Mouse (Mus musculus) forebrain, embryonic 10.5 days (tissue): ENCODE measurements around the gene Znrf3. TPM values are rescaled to one million over a fixed set of nuclear protein-coding genes. Genes with fewer than 3 reads are reported as not detected.
A peak's percentile ranks its signal among the peaks of the same experiment; 100 is the strongest.

Experiments
- DNase-seq: peaks from one replicate; pipeline ENCODE4 v3.0.0-alpha.2; 2017; ENCODE audit warnings: low spot score; ENCODE audit errors: extremely low spot score
- H3K27ac ChIP-seq: fragments of 300-500 bp; sonication (generic); 2 replicates; pipeline ENCODE4 v1.5.1; 2016; ENCODE audit warnings: mild to moderate bottlenecking
- H3K27me3 ChIP-seq: fragments of 300-500 bp; sonication (generic); 2 replicates; pipeline ENCODE4 v1.6.1; 2016; ENCODE audit warnings: mild to moderate bottlenecking; ENCODE audit not compliant: poor library complexity, severe bottlenecking
- H3K36me3 ChIP-seq: fragments of 300-500 bp; sonication (generic); replicated peaks from 2 replicates; pipeline ENCODE4 v1.6.1; 2016; ENCODE audit warnings: mild to moderate bottlenecking, moderate library complexity
- H3K4me1 ChIP-seq: fragments of 300-500 bp; sonication (generic); 2 replicates; pipeline ENCODE4 v1.6.1; 2016
- H3K4me3 ChIP-seq: fragments of 300-500 bp; sonication (generic); 2 replicates; pipeline ENCODE4 v1.5.1; 2016; ENCODE audit warnings: mild to moderate bottlenecking, moderate library complexity
- H3K9me3 ChIP-seq: fragments of 300-500 bp; sonication (generic); 2 replicates; pipeline ENCODE4 v1.6.1; 2016; ENCODE audit warnings: mild to moderate bottlenecking, moderate library complexity
- WGBS: fragments of 180-500 bp; shearing (Covaris S2); methylation state at CpG from one replicate; pipeline ENCODE4 v1.1.7; 2016; 5-methylcytosine and 5-hydroxymethylcytosine counted together
- polyA plus RNA-seq: library from polyadenylated mRNA; unstranded; fragments of >200 nt; fragmentation: Nextera tagmentation; extraction: Ambion mirVana; gene quantifications from 2 replicates; pipeline ENCODE4 v1.2.1, GENCODE M21; 2016

Znrf3 gene
- polyA plus RNA-seq, 1 experiment from 2014 or later, result 11.9 TPM

DNA sequence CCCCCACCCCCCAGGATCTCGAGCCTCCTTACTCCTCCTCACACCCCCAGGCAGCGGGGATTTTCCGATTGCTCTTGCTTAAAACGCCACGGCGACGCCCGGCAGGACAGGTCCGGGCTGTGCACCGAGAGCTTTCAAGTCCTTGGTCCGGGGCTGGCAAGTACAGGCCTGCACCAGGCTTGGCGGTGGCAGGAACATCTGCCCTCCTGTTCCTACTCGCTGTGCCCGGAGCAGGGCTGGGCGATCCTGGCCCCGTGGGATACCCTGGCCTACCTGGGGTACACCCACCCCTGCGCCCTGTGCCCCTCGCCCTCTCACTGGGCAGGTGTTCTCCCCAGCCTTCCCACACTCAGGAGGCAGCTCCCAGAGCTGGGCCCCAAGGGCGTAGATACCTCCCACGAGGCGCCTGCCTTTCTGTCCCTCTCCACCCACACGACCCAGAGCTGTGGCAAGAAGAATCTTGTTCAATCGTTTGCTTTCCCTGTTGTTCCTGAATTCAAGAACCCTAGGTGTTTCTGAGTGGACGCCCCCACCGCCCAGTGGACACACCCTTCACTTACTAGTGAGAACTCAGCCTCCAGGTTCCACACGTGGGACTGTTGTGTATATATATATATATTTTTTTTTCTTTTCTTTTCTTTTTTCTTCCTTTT is 181.4 kb downstream of the Znrf3 start:
- DNase-seq, result no peak
- no peak overlapping the region for H3K27ac ChIP-seq
- H3K9me3 ChIP-seq, result no peaks in the 10 kb centered on the region
- H3K27me3 ChIP-seq, result peaks cover 32% of the 10 kb centered on the region
- H3K4me3 ChIP-seq, result no peak overlapping the region
- 54% methylated on average over 26 of the region's 26 CpGs for WGBS
- H3K36me3 ChIP-seq, result no peaks in the 10 kb centered on the region
- peaks cover 26% of the 10 kb centered on the region for H3K4me1 ChIP-seq

DNA sequence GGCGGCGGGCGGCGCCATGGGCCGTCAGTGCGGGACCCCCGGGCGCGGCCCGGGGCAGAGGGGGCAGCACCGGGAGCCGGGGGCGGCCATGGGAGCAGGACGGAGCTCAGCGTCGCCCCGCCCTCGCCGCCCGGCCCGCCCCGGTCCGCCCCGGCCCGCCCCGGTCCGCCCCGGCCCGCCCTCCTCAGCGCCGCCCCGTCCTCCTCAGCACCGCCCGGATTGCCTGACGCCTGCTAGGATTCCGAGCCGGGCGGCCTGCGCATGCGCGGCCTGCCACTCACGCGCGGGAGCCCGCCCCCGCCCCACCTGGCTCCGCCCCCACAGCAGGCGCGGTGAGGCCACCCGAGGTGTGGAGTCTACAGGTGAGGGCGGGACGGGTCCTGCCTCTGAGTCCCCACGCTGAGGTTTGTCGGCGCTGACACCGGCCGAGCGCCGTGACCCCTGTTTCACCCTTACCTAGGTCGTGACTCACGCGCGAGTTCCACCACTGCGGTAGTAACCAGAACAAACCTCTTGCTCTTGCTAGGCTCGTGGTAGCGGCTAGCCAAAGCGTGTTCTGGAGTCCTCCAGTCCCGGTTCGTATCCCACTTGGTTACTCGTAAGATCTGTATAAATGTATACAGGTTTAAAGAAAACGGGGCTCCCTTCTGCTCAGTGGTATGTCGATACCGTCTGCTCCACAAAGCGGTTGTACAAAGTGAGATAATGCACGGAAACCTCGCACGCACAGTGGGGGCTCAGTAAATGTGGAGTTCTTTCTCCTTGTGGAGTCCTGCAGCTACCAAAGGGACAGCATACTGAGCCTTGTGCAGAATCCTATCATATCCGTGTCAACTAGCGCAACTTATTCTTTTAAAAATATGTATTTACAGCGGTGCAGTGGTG is 182.9 kb downstream of the Znrf3 start, which contains the start of gene Kremen1:
TSS of gene Kremen1 (minus strand) at position 51 of the 885 bp plus-strand sequence.
- 3% methylated on average over 61 of the region's 80 CpGs for WGBS
- H3K4me3 ChIP-seq, result peak within 1 kb of the TSS; percentile 95
- peak within 1 kb of the TSS; percentile 92 for H3K27ac ChIP-seq
- peak; percentile 88 for DNase-seq
- H3K27me3 ChIP-seq, result peaks cover 32% of the 10 kb centered on the region
- H3K4me1 ChIP-seq, result peaks cover 31% of the 10 kb centered on the region
- H3K9me3 ChIP-seq, result no peaks in the 10 kb centered on the region
- no peaks in the 10 kb centered on the region for H3K36me3 ChIP-seq

DNA sequence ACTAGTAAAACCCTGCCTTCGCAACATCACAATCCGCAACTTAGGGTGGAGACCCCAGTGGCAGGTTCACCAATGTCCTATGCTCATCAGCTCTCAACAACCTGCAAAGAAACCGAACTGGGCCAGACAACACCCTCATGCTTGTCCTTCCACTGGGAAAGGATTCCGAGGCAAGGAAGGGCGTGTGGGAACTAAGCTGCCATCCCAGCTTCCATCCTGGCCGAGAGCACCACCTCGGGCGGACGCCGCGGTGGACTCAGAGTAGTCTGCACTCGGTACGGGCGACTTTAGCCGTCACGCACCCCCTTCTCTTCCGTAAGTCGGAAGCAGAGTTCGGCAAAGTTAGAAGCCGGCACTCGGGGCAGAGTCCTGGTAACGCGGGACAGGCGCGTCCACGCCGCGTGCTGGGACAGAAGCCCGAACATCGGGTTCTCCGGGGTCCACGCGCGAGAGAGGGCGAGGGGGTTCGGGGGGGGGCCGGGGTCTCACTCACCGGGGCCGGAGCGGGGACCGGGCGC is 183.6 kb downstream of the Znrf3 start:
- Histone ChIP-seq H3K4me3 (peak overlapping the region; percentile 95), H3K27ac (peak overlapping the region; percentile 92), H3K27me3 (peaks cover 32% of the 10 kb centered on the region), H3K9me3 (no peaks in the 10 kb centered on the region), H3K36me3 (no peaks in the 10 kb centered on the region), H3K4me1 (peaks cover 39% of the 10 kb centered on the region)
- peak; percentile 58 for DNase-seq
- WGBS, result 1% methylated on average over 42 of the region's 42 CpGs

DNA sequence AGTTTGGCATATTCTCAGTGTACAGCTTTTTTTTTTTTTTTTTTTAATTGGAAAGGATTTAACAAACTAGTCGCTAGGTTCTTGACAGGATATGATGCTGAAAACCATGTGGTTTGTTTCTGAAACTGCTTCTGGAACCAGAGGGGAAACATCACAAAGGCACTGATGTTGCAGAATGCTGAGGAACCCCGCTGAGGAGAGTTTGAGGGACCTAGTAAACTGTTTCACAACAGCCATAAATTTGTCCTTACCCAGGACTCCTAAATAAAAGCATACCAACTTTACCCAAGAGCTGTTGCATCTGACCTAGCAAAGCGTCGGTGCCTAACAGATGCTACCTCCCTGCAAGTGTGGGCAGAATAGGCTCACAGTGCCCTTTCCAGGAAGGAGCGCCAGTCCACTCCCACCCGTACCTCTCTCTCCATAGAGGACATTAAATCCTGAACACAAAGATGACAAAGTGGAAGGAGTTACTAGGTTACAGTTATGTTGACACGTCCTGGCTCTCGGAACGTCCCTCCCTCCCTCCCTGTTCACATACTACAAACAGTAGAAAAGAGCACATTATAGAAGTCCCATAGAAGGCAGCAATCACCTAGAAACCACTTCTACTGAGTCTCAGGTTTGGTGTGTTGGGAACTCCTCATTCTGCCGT is 184.6 kb downstream of the Znrf3 start:
- peak overlapping the region; percentile 95 for H3K4me3 ChIP-seq
- peaks cover 32% of the 10 kb centered on the region for H3K27me3 ChIP-seq
- H3K4me1 ChIP-seq, result peaks cover 44% of the 10 kb centered on the region
- H3K9me3 ChIP-seq, result no peaks in the 10 kb centered on the region
- no peak for DNase-seq
- H3K36me3 ChIP-seq, result no peaks in the 10 kb centered on the region
- WGBS, result 71% methylated on average over 10 of the region's 10 CpGs
- H3K27ac ChIP-seq, result no peak overlapping the region

DNA sequence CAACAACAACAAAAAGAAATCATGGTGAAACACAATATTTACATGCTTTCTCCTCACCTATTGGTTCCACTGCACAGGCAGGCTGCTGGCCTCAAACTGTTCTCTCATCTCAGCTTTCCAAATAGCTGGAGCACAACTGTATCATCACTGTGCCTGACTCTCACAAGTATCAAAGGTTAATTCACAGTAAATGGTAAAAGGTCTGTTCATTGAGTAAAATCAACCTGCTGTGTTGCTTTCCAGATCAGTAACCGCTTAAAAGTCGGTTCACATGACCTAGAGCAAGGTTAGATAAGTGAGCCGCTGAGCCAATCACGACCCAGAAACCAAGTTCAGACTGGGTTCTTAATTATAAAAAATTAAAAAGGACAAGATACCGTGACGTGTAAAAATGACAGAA is 186.6 kb downstream of the Znrf3 start:
- no peak for DNase-seq
- H3K9me3 ChIP-seq, result no peaks in the 10 kb centered on the region
- no peaks in the 10 kb centered on the region for H3K36me3 ChIP-seq
- no peak overlapping the region for H3K27ac ChIP-seq
- peaks cover 17% of the 10 kb centered on the region for H3K27me3 ChIP-seq
- peaks cover 60% of the 10 kb centered on the region for H3K4me1 ChIP-seq
- H3K4me3 ChIP-seq, result no peak overlapping the region
- WGBS, result 95% methylated on average over 6 of the region's 6 CpGs

DNA sequence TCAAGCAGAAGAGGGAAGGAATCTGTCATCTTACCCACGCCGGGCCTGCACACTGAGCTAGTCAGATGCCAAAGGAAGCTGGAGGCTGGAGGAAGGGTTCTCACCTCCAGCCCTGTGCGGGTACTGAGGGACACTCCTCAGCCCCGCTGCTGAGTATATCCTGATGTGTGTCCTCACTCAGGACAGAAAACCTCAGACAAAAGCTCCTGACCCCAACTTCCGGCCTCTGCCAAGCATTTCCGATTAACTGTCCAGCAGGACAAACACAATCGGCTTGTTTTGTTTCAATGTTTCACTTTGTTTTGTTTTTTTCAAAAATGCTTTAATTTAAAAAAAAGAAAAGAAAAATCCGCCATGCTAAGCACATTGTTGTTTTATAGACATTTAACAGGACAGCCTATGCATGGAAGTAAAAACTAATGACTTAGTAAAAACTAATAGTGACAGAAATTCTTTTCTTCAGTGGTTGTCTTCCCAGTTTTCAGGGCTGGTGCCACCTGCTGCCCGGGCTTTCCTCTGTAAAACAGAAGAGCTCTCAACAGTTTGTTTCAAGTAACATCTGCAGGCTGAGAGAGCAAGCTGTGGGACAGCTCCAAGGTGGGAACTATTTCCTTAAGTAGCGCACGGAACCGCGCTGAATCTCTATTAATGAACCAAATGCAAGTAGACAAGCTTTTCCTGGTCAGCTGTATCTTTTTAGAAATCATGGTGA is 187.3 kb downstream of the Znrf3 start:
- 88% methylated on average over 13 of the region's 13 CpGs for WGBS
- Histone ChIP-seq H3K9me3 (no peaks in the 10 kb centered on the region), H3K4me1 (peaks cover 63% of the 10 kb centered on the region), H3K4me3 (no peak overlapping the region), H3K36me3 (no peaks in the 10 kb centered on the region), H3K27ac (no peak overlapping the region), H3K27me3 (peaks cover 10% of the 10 kb centered on the region)
- no peak for DNase-seq

DNA sequence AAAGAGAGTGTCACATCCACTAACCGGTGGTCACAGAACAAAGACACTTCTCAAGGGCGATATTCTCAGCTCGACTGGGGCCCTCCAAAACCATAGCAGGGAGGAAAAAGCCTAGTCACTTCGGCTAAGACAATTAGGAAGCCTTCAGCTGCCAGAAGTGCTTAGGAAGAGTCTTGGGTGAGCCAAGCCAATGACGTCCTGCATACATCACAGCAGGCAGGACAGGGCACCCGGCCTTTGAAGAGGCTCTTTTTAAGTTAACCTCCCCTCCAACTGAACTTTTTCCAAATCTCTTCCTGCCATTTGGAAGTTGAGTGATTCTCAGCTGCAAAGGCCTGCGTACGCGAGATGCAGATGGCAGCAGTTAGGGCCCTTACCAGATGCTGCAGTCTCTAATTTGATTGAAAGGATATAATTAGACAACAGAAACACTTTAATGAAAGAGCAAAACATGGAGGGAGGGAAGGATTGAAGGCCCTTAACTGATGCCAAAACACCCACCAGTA is 189.1 kb downstream of the Znrf3 start:
- Histone ChIP-seq H3K4me1 (peaks cover 61% of the 10 kb centered on the region), H3K9me3 (no peaks in the 10 kb centered on the region), H3K36me3 (no peaks in the 10 kb centered on the region), H3K4me3 (no peak overlapping the region), H3K27me3 (peaks cover 4% of the 10 kb centered on the region), H3K27ac (peak overlapping the region; percentile 27; the same call in 1 of the 2 replicates)
- WGBS, result 30% methylated on average over 9 of the region's 9 CpGs
- DNase-seq, result no peak

DNA sequence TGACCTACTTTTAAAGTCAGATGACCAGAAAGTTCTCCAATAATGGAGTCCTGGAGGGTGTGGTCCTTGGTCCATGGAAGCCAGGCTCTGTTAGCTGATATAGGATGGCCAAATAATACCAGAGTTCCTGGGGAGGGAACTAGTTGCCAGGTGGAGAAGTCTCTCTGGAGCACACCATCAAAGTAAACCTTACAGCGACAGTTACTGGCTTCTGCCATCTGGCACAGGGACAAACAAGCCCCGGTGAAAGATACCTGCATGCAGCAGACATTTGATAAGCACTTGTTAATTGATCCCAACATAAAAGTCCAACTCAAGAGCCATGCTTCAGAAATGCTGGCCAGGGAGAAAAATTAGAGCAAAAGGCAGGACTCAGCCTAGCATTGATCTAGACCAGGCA is 190.6 kb downstream of the Znrf3 start:
- H3K9me3 ChIP-seq, result no peaks in the 10 kb centered on the region
- no peaks in the 10 kb centered on the region for H3K27me3 ChIP-seq
- H3K4me1 ChIP-seq, result peaks cover 56% of the 10 kb centered on the region
- H3K27ac ChIP-seq, result no peak overlapping the region
- no peak overlapping the region for H3K4me3 ChIP-seq
- WGBS, result 84% methylated on average over 2 of the region's 2 CpGs
- H3K36me3 ChIP-seq, result no peaks in the 10 kb centered on the region
- DNase-seq, result no peak

DNA sequence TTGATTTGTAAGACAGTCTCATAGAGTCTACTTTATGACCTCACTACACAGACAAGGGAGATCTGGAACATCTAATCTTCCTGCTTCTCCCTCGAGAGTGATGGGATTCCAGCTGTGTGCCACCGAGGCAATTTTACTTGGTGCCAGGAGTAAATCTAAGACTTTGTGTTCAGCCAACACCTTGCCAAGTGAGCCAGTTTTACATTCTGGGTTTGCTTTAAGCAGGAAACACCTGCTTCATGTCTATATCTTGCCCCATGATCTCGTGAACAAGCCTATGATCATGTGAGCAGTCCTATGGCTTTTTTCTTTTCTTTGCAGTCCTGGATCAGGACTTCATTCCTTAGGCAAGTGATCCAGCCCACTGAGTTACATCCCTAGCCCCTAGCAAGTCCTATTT is 191.1 kb downstream of the Znrf3 start:
- Histone ChIP-seq H3K4me3 (no peak overlapping the region), H3K4me1 (peaks cover 61% of the 10 kb centered on the region), H3K27me3 (no peaks in the 10 kb centered on the region), H3K27ac (no peak overlapping the region), H3K36me3 (no peaks in the 10 kb centered on the region), H3K9me3 (no peaks in the 10 kb centered on the region)
- no peak for DNase-seq
- WGBS, result 68% methylated on average over 3 of the region's 3 CpGs

DNA sequence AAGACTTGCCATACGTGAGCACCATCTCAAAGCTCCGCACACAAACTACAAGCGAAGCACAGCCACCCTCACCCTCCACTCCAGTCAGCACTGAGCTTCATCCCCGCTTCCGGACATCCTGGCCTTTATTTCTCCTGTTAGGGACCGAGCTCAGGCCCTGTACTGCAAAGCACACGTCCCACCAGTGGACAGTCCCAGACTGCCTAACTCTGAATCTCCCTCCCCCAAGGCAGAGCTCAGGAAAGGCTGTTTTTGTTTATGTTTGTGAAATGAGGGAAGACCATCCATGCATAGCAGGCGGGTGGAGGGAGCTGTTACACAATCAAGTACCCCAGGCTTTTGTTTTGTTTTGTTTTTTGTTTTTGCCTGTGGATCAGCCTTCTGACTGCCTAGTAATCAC is 191.9 kb downstream of the Znrf3 start:
- Histone ChIP-seq H3K27me3 (no peaks in the 10 kb centered on the region), H3K4me1 (peaks cover 69% of the 10 kb centered on the region)
- WGBS, result 84% methylated on average over 8 of the region's 8 CpGs

DNA sequence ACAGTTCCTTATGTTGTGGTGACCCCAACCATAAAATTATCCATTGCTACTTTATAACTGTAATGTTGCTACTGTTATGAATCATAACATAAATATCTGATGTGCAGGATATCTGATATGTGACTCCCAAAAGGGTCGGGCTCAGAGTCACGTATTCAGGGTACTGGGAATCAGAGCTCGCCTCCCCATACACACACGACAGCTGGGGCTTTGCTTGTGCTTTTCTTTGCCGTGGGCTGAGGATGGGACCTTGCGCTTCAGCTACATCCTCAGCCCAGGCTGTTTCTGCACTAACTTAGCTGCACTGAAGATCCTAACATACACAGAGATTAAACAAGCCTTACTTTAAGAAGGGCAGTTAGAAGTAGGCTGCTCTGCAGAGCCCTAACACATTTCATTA is 193.5 kb downstream of the Znrf3 start:
- H3K27me3 ChIP-seq, result no peaks in the 10 kb centered on the region
- H3K4me1 ChIP-seq, result peaks cover 61% of the 10 kb centered on the region
- H3K9me3 ChIP-seq, result no peaks in the 10 kb centered on the region
- no peak overlapping the region for H3K4me3 ChIP-seq
- DNase-seq, result no peak
- no peak overlapping the region for H3K27ac ChIP-seq
- H3K36me3 ChIP-seq, result no peaks in the 10 kb centered on the region
- WGBS, result 81% methylated on average over 6 of the region's 6 CpGs

More for the DNA sequence above, 191.9 kb downstream of the Znrf3 start:
- Histone ChIP-seq H3K9me3 (no peaks in the 10 kb centered on the region), H3K4me3 (no peak overlapping the region), H3K36me3 (no peaks in the 10 kb centered on the region), H3K27ac (no peak overlapping the region)
- no peak for DNase-seq

DNA sequence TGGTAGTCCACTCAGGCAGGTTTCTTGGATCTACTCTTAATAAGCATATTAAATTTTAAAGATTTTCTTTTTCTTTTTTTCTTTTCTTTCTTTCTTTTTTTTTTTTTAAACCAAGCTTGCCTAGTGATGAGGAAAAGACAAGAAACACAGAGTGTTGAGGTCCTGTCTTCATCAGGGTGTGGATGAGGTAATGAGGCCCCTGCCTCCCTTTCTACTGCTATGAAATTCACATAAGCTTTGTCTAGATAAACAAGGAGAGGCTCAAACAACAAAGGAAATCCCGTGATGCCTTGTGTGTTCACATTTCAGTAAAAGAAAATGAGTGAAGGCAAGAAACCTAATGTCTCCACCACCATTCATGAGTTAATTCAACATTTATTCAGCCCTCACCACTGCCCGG is 196.4 kb downstream of the Znrf3 start:
- Histone ChIP-seq H3K4me1 (peaks cover 55% of the 10 kb centered on the region), H3K27me3 (no peaks in the 10 kb centered on the region), H3K9me3 (no peaks in the 10 kb centered on the region), H3K4me3 (no peak overlapping the region), H3K27ac (peak overlapping the region; percentile 72; the same call in 1 of the 2 replicates), H3K36me3 (peaks cover 1% of the 10 kb centered on the region)
- DNase-seq, result no peak
- 45% methylated on average over 2 of the region's 2 CpGs for WGBS
